Mouse (Mus musculus): ENCODE results near the gene Otulinl. TPM values are rescaled to one million over a fixed set of nuclear protein-coding genes. Genes with fewer than 3 reads are reported as not detected.
A peak's percentile ranks its signal among the peaks of the same experiment; 100 is the strongest.

Gene Otulinl
- polyA plus RNA-seq, 1 experiment from 2014 or later: 10.9 TPM

DNA sequence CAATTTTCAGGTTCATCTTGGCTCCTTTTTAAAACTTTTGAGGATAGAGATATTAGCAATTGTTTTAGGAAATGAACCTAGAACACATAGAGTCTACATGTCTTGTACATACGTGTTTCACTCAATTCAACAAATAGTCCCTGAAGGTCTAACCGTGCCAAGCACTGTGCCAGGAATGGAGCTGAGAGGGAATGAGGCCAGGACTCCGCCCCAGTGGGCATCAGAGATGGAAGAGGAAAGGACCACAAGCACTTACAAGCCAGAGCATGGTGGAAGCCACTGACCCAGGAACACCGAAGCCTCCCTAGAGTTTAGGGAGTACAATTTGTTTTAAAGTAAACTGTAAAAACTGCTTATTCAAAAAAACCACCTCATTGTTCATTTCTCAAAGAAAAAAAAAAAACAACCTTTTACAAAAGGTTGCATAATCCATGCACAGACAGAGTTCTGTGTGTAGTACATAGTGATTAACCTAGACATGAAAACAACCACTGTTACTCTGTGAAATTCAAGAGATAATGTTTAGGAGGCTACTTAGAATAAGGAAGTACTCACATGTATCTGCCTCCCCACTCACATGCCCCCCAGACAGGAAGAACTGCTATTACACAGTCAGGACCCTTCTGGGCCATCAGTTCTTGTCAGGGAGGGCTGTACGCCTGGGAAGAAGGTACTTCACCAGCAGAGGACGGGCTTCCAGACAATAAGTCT lies 60.7 kb downstream of the Otulinl start:
- Histone ChIP-seq H3K4me1 (replicated peaks) (no peaks in the 10 kb centered on the region), H3K36me3 (peaks cover 1% of the 10 kb centered on the region; the same call in 1 of the 2 replicates), H3K27me3 (replicated peaks) (no peaks in the 10 kb centered on the region), H3K9me3 (no peaks in the 10 kb centered on the region), H3K27ac (no peak overlapping the region), H3K9ac (no peak overlapping the region), H3K4me2 (replicated peaks) (no peak overlapping the region), H3K4me3 (replicated peaks) (no peak overlapping the region)
- no peak for ATAC-seq
- 82% methylated on average over 6 of the region's 6 CpGs for WGBS

DNA sequence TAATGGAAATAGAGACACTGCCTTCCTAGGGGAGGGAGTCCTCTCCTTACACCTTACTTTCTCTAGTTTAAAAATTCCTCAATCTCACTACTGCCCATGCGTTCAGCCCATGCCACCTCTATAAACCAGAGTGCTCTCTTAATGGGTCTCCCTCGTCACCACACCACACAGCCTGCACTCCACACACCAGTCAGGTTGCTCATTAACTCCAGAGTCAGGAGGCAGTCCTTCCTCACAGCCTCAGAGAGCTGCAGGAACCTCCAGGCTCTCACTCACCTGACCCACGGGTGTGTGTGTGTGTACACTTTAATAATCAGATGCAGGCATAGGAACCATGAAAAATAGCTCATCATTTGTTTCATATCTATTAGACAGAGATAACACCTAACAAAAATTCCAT lies 61.7 kb downstream of the Otulinl start:
- ATAC-seq: peak; percentile 89

DNA sequence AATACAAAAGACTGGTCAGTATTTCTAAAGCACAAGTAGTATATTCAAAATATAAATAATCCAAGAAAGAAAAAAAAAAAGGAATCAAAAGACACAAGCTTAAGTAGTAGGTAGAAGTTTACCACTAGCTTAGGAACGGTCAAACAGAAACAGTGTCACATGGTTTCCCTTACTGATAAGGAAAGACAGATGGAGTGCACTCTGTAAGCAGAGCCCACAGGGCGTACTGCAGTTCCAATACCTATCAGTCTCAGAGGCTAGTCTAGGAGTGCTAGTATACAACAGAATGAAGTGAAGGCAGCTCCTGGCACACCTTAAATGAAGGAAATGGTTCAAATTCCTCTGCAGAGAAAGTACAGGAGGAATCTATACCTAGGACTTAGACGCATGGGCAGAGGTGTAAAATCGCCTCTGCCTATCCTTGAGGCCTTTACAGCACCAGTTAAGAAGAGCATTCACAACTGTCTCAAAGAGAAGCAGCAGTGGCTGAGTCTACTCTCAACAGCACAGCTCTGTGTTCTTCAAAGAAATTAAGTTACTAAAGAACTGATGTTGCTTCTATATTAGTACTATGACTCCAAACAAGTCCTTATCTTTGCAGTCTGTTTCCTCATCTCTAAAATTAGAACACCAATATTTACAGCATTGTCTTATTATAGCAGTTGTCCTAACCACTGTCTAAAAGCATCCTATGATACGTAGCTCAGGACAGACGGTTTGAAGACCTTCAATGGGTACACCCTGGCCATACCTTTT lies 62.4 kb downstream of the Otulinl start:
- H3K4me3 ChIP-seq (replicated peaks): no peak overlapping the region
- H3K4me1 ChIP-seq (replicated peaks): no peaks in the 10 kb centered on the region
- no peak overlapping the region for H3K9ac ChIP-seq
- ATAC-seq: peak; percentile 74
- 70% methylated on average over 6 of the region's 6 CpGs for WGBS
- H3K9me3 ChIP-seq: no peaks in the 10 kb centered on the region
- no peak overlapping the region for H3K27ac ChIP-seq
- H3K27me3 ChIP-seq (replicated peaks): no peaks in the 10 kb centered on the region
- H3K4me2 ChIP-seq (replicated peaks): no peak overlapping the region
- H3K36me3 ChIP-seq: peaks cover 11% of the 10 kb centered on the region; the same call in 1 of the 2 replicates

More for the DNA sequence above, 61.7 kb downstream of the Otulinl start:
- no peak overlapping the region for H3K9ac ChIP-seq
- H3K36me3 ChIP-seq: peaks cover 7% of the 10 kb centered on the region; the same call in 1 of the 2 replicates
- no peak overlapping the region for H3K4me3 ChIP-seq (replicated peaks)
- no peaks in the 10 kb centered on the region for H3K27me3 ChIP-seq (replicated peaks)
- no peaks in the 10 kb centered on the region for H3K4me1 ChIP-seq (replicated peaks)
- no peaks in the 10 kb centered on the region for H3K9me3 ChIP-seq
- H3K4me2 ChIP-seq (replicated peaks): no peak overlapping the region
- 61% methylated on average over 3 of the region's 3 CpGs for WGBS
- no peak overlapping the region for H3K27ac ChIP-seq

- Histone ChIP-seq H3K4me2 (replicated peaks) (no peak overlapping the region), H3K36me3 (peaks cover 11% of the 10 kb centered on the region; the same call in 1 of the 2 replicates), H3K9ac (no peak overlapping the region), H3K27ac (no peak overlapping the region), H3K4me1 (replicated peaks) (no peaks in the 10 kb centered on the region), H3K4me3 (replicated peaks) (no peak overlapping the region), H3K27me3 (replicated peaks) (no peaks in the 10 kb centered on the region), H3K9me3 (no peaks in the 10 kb centered on the region)
- 88% methylated on average over 3 of the region's 3 CpGs for WGBS
- ATAC-seq: no peak
Observed at GRCm38 (mm10) chr15:27617227-27617626, 64.2 kb downstream of the Otulinl start.

DNA sequence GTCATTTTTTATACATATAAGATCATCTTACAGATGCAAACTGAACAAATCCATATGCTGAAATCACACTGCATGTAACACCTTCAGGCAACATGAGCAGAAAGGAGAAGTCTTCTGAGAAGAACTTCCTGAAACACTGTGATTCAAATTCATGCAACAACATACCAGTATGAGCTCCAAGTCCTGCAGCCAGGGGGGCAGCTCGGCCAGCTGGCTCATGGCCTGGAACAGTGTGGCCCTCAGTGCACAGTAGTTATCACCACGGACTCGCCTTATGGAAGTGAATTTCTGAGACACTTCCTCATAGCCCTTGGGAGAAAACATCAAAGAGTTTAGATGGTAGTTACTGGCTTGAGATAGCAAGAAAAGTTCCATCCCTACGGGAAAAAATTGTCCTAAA lies 65.2 kb downstream of the Otulinl start:
- H3K27me3 ChIP-seq (replicated peaks): no peaks in the 10 kb centered on the region
- H3K9ac ChIP-seq: no peak overlapping the region
- no peak overlapping the region for H3K4me2 ChIP-seq (replicated peaks)
- ATAC-seq: no peak
- H3K9me3 ChIP-seq: no peaks in the 10 kb centered on the region
- no peak overlapping the region for H3K27ac ChIP-seq
- WGBS: 69% methylated on average over 4 of the region's 4 CpGs
- H3K36me3 ChIP-seq: peaks cover 11% of the 10 kb centered on the region; the same call in 1 of the 2 replicates
- H3K4me1 ChIP-seq (replicated peaks): no peaks in the 10 kb centered on the region
- H3K4me3 ChIP-seq (replicated peaks): no peak overlapping the region

GRCm38 (mm10) chr15:27613255-27613654 lies 68.1 kb downstream of the Otulinl start:
- Histone ChIP-seq H3K27me3 (replicated peaks) (no peaks in the 10 kb centered on the region), H3K27ac (no peak overlapping the region), H3K4me2 (replicated peaks) (no peak overlapping the region), H3K4me3 (replicated peaks) (no peak overlapping the region), H3K9ac (no peak overlapping the region), H3K9me3 (no peaks in the 10 kb centered on the region), H3K4me1 (replicated peaks) (no peaks in the 10 kb centered on the region), H3K36me3 (peaks cover 18% of the 10 kb centered on the region; the same call in 1 of the 2 replicates)
- 92% methylated on average over 4 of the region's 4 CpGs for WGBS
- 0 out of 2 replicates have a peak, but pooled peaks have one; percentile 26 for ATAC-seq

DNA sequence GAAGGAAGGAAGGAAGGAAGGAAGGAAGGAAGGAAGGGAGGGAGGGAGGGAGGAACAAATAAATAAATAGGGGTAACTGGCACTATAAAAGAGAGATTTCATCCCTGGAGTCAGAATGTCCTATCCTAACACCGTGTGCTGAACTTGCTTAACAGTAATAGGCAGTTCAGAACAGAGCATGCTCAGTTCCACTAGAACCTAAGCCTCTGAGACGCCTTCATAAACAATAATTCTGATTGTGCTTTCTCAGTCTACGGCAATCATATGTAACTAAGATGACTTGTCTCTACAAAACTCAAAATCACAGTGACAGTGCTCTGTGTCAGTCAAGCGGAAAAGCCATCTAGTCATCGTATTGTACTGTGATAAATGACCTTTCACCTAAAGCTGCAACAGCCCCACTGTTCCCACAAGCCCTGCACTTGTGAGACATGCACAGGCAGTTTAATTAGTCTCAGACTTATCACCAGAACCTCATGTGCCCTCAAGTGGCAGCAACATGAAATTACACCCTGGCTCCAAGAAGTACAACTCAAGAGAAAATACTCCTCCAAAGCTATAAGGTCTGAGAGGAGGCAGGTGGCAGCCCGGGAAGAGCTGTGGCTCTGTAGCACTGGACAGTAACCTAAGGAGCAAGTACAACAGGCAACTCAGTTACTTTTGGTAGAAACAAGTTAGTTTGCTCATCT lies 68.7 kb downstream of the Otulinl start:
- Histone ChIP-seq H3K4me1 (replicated peaks) (no peaks in the 10 kb centered on the region), H3K27ac (no peak overlapping the region), H3K9ac (no peak overlapping the region), H3K9me3 (no peaks in the 10 kb centered on the region), H3K4me3 (replicated peaks) (no peak overlapping the region), H3K27me3 (replicated peaks) (no peaks in the 10 kb centered on the region), H3K4me2 (replicated peaks) (no peak overlapping the region), H3K36me3 (peaks cover 19% of the 10 kb centered on the region; the same call in 1 of the 2 replicates)
- peak; percentile 78 for ATAC-seq
- 55% methylated on average over 6 of the region's 6 CpGs for WGBS

DNA sequence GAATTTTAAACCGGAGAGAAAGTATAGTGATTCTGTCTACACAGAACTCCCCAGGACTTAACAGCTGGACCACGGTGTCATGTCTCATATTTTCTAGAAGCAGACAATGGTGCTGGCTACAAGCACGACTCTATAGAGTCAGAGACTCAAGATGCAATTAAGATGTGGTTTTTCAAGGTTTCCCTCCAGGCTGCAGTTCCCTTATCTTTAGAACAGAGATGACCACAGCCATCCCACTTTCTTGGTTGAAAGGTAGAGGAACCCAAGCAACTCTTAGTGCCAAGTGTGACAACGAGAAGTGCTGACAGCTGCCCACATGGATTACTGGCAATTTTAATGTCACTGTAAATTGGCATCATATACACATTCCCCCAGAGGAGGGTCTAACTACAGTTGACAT lies 71.8 kb downstream of the Otulinl start:
- H3K36me3 ChIP-seq: peaks cover 16% of the 10 kb centered on the region
- H3K9ac ChIP-seq: no peak overlapping the region
- H3K4me3 ChIP-seq (replicated peaks): no peak overlapping the region
- H3K27me3 ChIP-seq (replicated peaks): no peaks in the 10 kb centered on the region
- H3K27ac ChIP-seq: no peak overlapping the region
- H3K4me2 ChIP-seq (replicated peaks): no peak overlapping the region
- ATAC-seq: no peak
- WGBS: 68% methylated on average over 4 of the region's 4 CpGs
- 0 out of 2 replicates have a peak, but pooled peaks cover 3% of the 10 kb centered on the region for H3K4me1 ChIP-seq (replicated peaks)
- H3K9me3 ChIP-seq: no peaks in the 10 kb centered on the region

- 0 out of 2 replicates have a peak, but pooled peaks cover 3% of the 10 kb centered on the region for H3K4me1 ChIP-seq (replicated peaks)
- H3K27me3 ChIP-seq (replicated peaks): no peaks in the 10 kb centered on the region
- no peak overlapping the region for H3K9ac ChIP-seq
- no peak overlapping the region for H3K4me3 ChIP-seq (replicated peaks)
- no peaks in the 10 kb centered on the region for H3K9me3 ChIP-seq
- no peak for ATAC-seq
- 79% methylated on average over 3 of the region's 3 CpGs for WGBS
- H3K4me2 ChIP-seq (replicated peaks): no peak overlapping the region
- no peak overlapping the region for H3K27ac ChIP-seq
- H3K36me3 ChIP-seq: peaks cover 8% of the 10 kb centered on the region
Observed at GRCm38 (mm10) chr15:27605252-27605651, 76.1 kb downstream of the Otulinl start.

Other genes with a start within 250 kb of the Otulinl start
- 15.9 and 16.7 TPM in 2 replicates for gene Ank, start 214.9 kb downstream of the Otulinl start, polyA plus RNA-seq (2015; fragmentation: Nextera tagmentation; extraction: Ambion mirVana)
- gene Otulin, start 50.9 kb downstream of the Otulinl start, polyA plus RNA-seq (2015; fragmentation: Nextera tagmentation; extraction: Ambion mirVana): 31.3 and 32.8 TPM in 2 replicates

Data from intestine, embryonic 15.5 days (tissue).